Mouse (Mus musculus): ENCODE measurements around the gene Nfkbia. TPM values are rescaled to one million over a fixed set of nuclear protein-coding genes. Genes with fewer than 3 reads are reported as not detected.

Gene Nfkbia
- polyA plus RNA-seq, 1 experiment from 2014 or later: 119 TPM

GRCm38 (mm10) chr12:55526983-55527752 is 34.7 kb upstream of the Nfkbia start:
- Histone ChIP-seq H3K27me3 (ENCODE audit: control insufficient read depth, insufficient read depth, low read length) (no peaks in the 10 kb centered on the region), H3K4me2 (replicated peaks; ENCODE audit: low read depth) (no peak overlapping the region), H3K27ac (replicated peaks) (no peak overlapping the region), H3K4me1 (replicated peaks; ENCODE audit: control insufficient read depth, insufficient read depth) (no peaks in the 10 kb centered on the region), H3K4me3 (ENCODE audit: low read depth, low read length) (no peak overlapping the region), H3K9me3 (ENCODE audit: control insufficient read depth, low read length) (no peaks in the 10 kb centered on the region), H3K36me3 (ENCODE audit: control insufficient read depth, insufficient read depth, low read length) (no peaks in the 10 kb centered on the region), H3K9ac (ENCODE audit: low read length) (no peak overlapping the region)
- DNase-seq (ENCODE audit: low spot score) (no peak), ATAC-seq (ENCODE audit: low FRiP score, low TSS enrichment) (no peak)
- TF ChIP-seq CTCF (IDR thresholded peaks at IDR 0.05; ENCODE audit: low read depth) (no peak), EP300 (optimal IDR thresholded peaks at IDR 0.05) (no peak)
- 66% methylated on average over 15 of the region's 15 CpGs for WGBS

DNA sequence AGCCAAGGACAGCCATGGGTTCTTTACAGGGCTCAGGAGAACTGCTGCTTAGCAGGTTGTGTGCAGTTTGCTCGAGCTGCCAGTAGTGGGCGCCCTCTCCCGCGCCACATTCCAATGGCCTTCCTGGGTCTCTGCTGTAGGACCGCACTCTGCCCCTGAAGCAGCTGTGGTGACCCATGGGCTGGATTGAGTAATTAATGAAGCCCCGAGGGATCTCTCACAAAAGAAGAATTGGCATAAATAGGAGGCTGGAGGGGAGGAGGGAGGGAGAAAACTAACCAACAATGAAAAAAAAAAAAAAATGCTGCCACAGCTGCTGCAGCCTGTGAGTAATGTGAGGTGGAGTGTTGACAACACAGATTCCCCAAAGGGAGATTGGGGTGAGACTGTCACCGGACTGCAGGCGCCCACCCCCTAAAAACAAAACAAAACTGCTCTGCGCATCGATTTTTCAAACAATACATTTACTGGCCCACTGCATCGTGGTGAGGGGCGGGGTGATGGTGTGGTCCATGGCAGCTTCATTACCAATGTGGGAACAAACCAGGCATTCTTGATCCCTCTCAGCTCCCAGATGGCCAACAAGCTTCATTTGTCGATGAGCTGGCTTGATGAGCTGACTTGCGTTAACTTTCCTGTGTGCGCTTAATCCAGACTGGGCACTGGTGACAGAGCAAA is 25.8 kb upstream of the Nfkbia start:
- DNase-seq (ENCODE audit: low spot score) (peak; percentile 41), ATAC-seq (ENCODE audit: low FRiP score, low TSS enrichment) (no peak)
- Histone ChIP-seq H3K4me2 (replicated peaks; ENCODE audit: low read depth) (no peak overlapping the region), H3K4me1 (replicated peaks; ENCODE audit: control insufficient read depth, insufficient read depth) (no peaks in the 10 kb centered on the region), H3K27me3 (ENCODE audit: control insufficient read depth, insufficient read depth, low read length) (no peaks in the 10 kb centered on the region), H3K36me3 (ENCODE audit: control insufficient read depth, insufficient read depth, low read length) (no peaks in the 10 kb centered on the region), H3K9ac (ENCODE audit: low read length) (no peak overlapping the region), H3K9me3 (ENCODE audit: control insufficient read depth, low read length) (no peaks in the 10 kb centered on the region), H3K27ac (replicated peaks) (no peak overlapping the region), H3K4me3 (ENCODE audit: low read depth, low read length) (no peak overlapping the region)
- 46% methylated on average over 15 of the region's 15 CpGs for WGBS
- TF ChIP-seq EP300 (optimal IDR thresholded peaks at IDR 0.05): no peak
- TF ChIP-seq CTCF (IDR thresholded peaks at IDR 0.05; ENCODE audit: low read depth): peak; percentile 73

- H3K4me2 ChIP-seq (replicated peaks; ENCODE audit: low read depth): no peak overlapping the region
- H3K36me3 ChIP-seq (ENCODE audit: control insufficient read depth, insufficient read depth, low read length): no peaks in the 10 kb centered on the region
- ATAC-seq (ENCODE audit: low FRiP score, low TSS enrichment) (no peak), DNase-seq (ENCODE audit: low spot score) (no peak)
- no peaks in the 10 kb centered on the region for H3K9me3 ChIP-seq (ENCODE audit: control insufficient read depth, low read length)
- 91% methylated on average over 5 of the region's 5 CpGs for WGBS
- no peak for TF ChIP-seq CTCF (IDR thresholded peaks at IDR 0.05; ENCODE audit: low read depth)
- TF ChIP-seq EP300 (optimal IDR thresholded peaks at IDR 0.05): no peak
- H3K4me1 ChIP-seq (replicated peaks; ENCODE audit: control insufficient read depth, insufficient read depth): no peaks in the 10 kb centered on the region
- no peak overlapping the region for H3K4me3 ChIP-seq (ENCODE audit: low read depth, low read length)
- H3K27ac ChIP-seq (replicated peaks): no peak overlapping the region
- H3K27me3 ChIP-seq (ENCODE audit: control insufficient read depth, insufficient read depth, low read length): no peaks in the 10 kb centered on the region
- H3K9ac ChIP-seq (ENCODE audit: low read length): no peak overlapping the region
Observed at GRCm38 (mm10) chr12:55508817-55509216, 16.4 kb upstream of the Nfkbia start.

DNA sequence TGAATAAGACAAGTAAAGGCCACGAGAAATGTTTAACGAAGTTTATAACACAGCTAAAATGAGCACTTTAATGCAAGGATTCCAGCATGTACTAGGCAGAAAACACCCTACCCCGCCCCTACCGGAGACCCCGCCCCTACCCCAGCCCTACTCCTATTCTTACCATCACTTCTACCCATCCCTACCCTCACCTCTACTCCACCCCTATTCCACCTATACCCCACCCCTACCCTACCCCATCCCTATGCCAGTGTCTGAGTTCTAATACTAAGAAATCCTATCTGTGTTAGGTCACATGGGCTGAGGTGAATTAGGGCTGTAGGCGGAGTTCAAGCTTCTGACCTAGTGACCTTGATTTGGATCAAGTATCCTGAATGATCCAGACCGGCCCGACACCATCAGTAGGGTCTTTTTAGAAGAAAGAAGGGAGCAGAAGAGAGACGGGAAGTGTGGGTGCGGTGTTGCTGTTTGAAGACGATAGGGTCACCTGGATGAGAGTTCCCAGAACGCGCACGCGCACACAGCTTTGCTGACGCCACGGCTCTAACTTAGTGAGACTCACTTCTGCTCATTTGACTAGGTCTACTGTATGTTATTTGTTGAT is 15.0 kb upstream of the Nfkbia start:
- no peak for TF ChIP-seq CTCF (IDR thresholded peaks at IDR 0.05; ENCODE audit: low read depth)
- TF ChIP-seq EP300 (optimal IDR thresholded peaks at IDR 0.05): no peak
- Histone ChIP-seq H3K36me3 (ENCODE audit: control insufficient read depth, insufficient read depth, low read length) (no peaks in the 10 kb centered on the region), H3K4me1 (replicated peaks; ENCODE audit: control insufficient read depth, insufficient read depth) (no peaks in the 10 kb centered on the region), H3K27me3 (ENCODE audit: control insufficient read depth, insufficient read depth, low read length) (no peaks in the 10 kb centered on the region), H3K27ac (replicated peaks) (no peak overlapping the region), H3K9me3 (ENCODE audit: control insufficient read depth, low read length) (no peaks in the 10 kb centered on the region), H3K9ac (ENCODE audit: low read length) (no peak overlapping the region), H3K4me2 (replicated peaks; ENCODE audit: low read depth) (no peak overlapping the region), H3K4me3 (ENCODE audit: low read depth, low read length) (no peak overlapping the region)
- 80% methylated on average over 17 of the region's 17 CpGs for WGBS
- no peak for ATAC-seq (ENCODE audit: low FRiP score, low TSS enrichment)
- no peak for DNase-seq (ENCODE audit: low spot score)

GRCm38 (mm10) chr12:55506029-55506330 is 13.5 kb upstream of the Nfkbia start:
- no peak overlapping the region for H3K27ac ChIP-seq (replicated peaks)
- no peaks in the 10 kb centered on the region for H3K36me3 ChIP-seq (ENCODE audit: control insufficient read depth, insufficient read depth, low read length)
- no peaks in the 10 kb centered on the region for H3K27me3 ChIP-seq (ENCODE audit: control insufficient read depth, insufficient read depth, low read length)
- no peak for TF ChIP-seq EP300 (optimal IDR thresholded peaks at IDR 0.05)
- peak; percentile 89 for TF ChIP-seq CTCF (IDR thresholded peaks at IDR 0.05; ENCODE audit: low read depth)
- DNase-seq (ENCODE audit: low spot score) (peak; percentile 82), ATAC-seq (ENCODE audit: low FRiP score, low TSS enrichment) (no peak)
- H3K9ac ChIP-seq (ENCODE audit: low read length): no peak overlapping the region
- H3K4me1 ChIP-seq (replicated peaks; ENCODE audit: control insufficient read depth, insufficient read depth): no peaks in the 10 kb centered on the region
- H3K4me2 ChIP-seq (replicated peaks; ENCODE audit: low read depth): no peak overlapping the region
- no peak overlapping the region for H3K4me3 ChIP-seq (ENCODE audit: low read depth, low read length)
- WGBS: under 1% methylated on average over 6 of the region's 6 CpGs
- H3K9me3 ChIP-seq (ENCODE audit: control insufficient read depth, low read length): no peaks in the 10 kb centered on the region
